Mouse (Mus musculus) inflammation-experienced regulatory T-cells, adult 16 weeks (primary cell): ENCODE data around the gene Fbxo21. TPM values are rescaled to one million over a fixed set of nuclear protein-coding genes. Genes with fewer than 3 reads are reported as not detected.

Source experiments
- polyA plus RNA-seq: library from polyadenylated mRNA; unstranded; fragments of 100-300 nt; shearing (Covaris generic); gene quantifications from one replicate; pipeline ENCODE4 v1.2.1, GENCODE M21; 2017

Fbxo21 gene
- 18.6 TPM for polyA plus RNA-seq

GRCm38 (mm10) chr5:117976657-117977500, at the start of gene Fbxo21:
Gene Fbxo21 (plus strand): TSS chr5:117976730.

GRCm38 (mm10) chr5:118027698-118028190, 51.2 kb downstream of the Fbxo21 start, which contains the start of gene Tesc:
Gene Tesc (plus strand): TSS chr5:118027743.

Other genes starting within 250 kb of the Fbxo21 start
- 0.32 TPM for gene Nos1, start 195.7 kb upstream of the Fbxo21 start, polyA plus RNA-seq
- 26.6 TPM for gene Tesc, start 51.0 kb downstream of the Fbxo21 start, polyA plus RNA-seq
- 3.7 TPM for gene Fbxw8, start 178.7 kb downstream of the Fbxo21 start, polyA plus RNA-seq
- not detected for gene Hrk, start 187.9 kb downstream of the Fbxo21 start, polyA plus RNA-seq